Mouse (Mus musculus) subcutaneous adipose tissue, adult 2 months (tissue): Measurements from ENCODE around the gene Slc4a4. TPM values are rescaled to one million over a fixed set of nuclear protein-coding genes. Genes with fewer than 3 reads are reported as not detected.

Source experiments
- polyA plus RNA-seq: library from polyadenylated mRNA; depleted of rRNA; stranded (reverse); fragments of >200 nt; gene quantifications from 2 replicates; pipeline ENCODE4 v1.2.3, GENCODE M21; 2012; ENCODE audit warnings: low replicate concordance; rRNA removed

Gene Slc4a4
- 3.7 and 5.9 TPM in 2 replicates for polyA plus RNA-seq

GRCm38 (mm10) chr5:88886668-88887555 is at the start of gene Slc4a4:
Gene Slc4a4 (plus strand): TSS chr5:88886818.

Other genes with a start within 250 kb of the Slc4a4 start
- gene Grsf1, start 210.6 kb upstream of the Slc4a4 start, polyA plus RNA-seq = 22.5 and 32.8 TPM in 2 replicates
- gene Mob1b, start 166.0 kb upstream of the Slc4a4 start, polyA plus RNA-seq = 3.9 and 8.6 TPM in 2 replicates
- 3.5 and 5.1 TPM in 2 replicates for gene Dck, start 121.8 kb upstream of the Slc4a4 start, polyA plus RNA-seq